Mouse (Mus musculus) testis, adult 2 months (tissue): ENCODE data around the gene Serp2. TPM values are rescaled to one million over a fixed set of nuclear protein-coding genes. Genes with fewer than 3 reads are reported as not detected.

Experiments used
- H3K27ac ChIP-seq: fragments of 200-500 bp; 2 replicates; pipeline ENCODE4 v1.5.1; 2012; ENCODE audit warnings: low read depth, low read length; ENCODE audit not compliant: control insufficient read depth, insufficient read depth
- H3K27me3 ChIP-seq: fragments of 200-500 bp; 2 replicates; pipeline ENCODE4 v1.6.1; 2012; ENCODE audit warnings: mild to moderate bottlenecking, low read length, moderate library complexity; ENCODE audit not compliant: control insufficient read depth, insufficient read depth
- H3K36me3 ChIP-seq: fragments of 200-500 bp; 2 replicates; pipeline ENCODE4 v1.6.1; 2012; ENCODE audit warnings: mild to moderate bottlenecking, low read length; ENCODE audit not compliant: control insufficient read depth, insufficient read depth
- H3K4me1 ChIP-seq: fragments of 200-500 bp; 2 replicates; pipeline ENCODE4 v1.6.1; 2012; ENCODE audit warnings: low read length; ENCODE audit not compliant: control insufficient read depth, insufficient read depth
- H3K4me3 ChIP-seq: fragments of 200-500 bp; 2 replicates; pipeline ENCODE4 v1.5.1; 2012; ENCODE audit warnings: low read depth, mild to moderate bottlenecking, low read length, moderate library complexity, mixed read lengths; ENCODE audit not compliant: control insufficient read depth
- CTCF ChIP-seq: fragments of 200-500 bp; IDR thresholded peaks from 2 replicates; pipeline ENCODE4 v1.5.1; 2012; ENCODE audit warnings: low read depth, mild to moderate bottlenecking, inconsistent platforms, low read length, moderate library complexity; ENCODE audit not compliant: control insufficient read depth, insufficient read depth, insufficient replicate concordance
- POLR2A ChIP-seq: fragments of 200-500 bp; IDR thresholded peaks from 2 replicates; pipeline ENCODE4 v1.6.1; 2012; ENCODE audit warnings: low read depth, mild to moderate bottlenecking, inconsistent platforms, low read length, moderate library complexity; ENCODE audit not compliant: control insufficient read depth
- polyA plus RNA-seq: library from polyadenylated mRNA; depleted of rRNA; stranded (reverse); fragments of >200 nt; gene quantifications from 2 replicates; pipeline ENCODE4 v1.2.3, GENCODE M21; 2012

Serp2 gene
- polyA plus RNA-seq, 1 experiment, result 73.8 TPM

- no peak overlapping the region for H3K27ac ChIP-seq
- H3K27me3 ChIP-seq, result no peaks in the 10 kb centered on the region
- H3K4me1 ChIP-seq, result peaks cover 12% of the 10 kb centered on the region
- no peaks in the 10 kb centered on the region for H3K36me3 ChIP-seq
- TF ChIP-seq POLR2A (no peak), CTCF (no peak)
- H3K4me3 ChIP-seq, result no peak overlapping the region
Observed at GRCm38 (mm10) chr14:76597751-76598150, 41.1 kb upstream of the Serp2 start.

DNA sequence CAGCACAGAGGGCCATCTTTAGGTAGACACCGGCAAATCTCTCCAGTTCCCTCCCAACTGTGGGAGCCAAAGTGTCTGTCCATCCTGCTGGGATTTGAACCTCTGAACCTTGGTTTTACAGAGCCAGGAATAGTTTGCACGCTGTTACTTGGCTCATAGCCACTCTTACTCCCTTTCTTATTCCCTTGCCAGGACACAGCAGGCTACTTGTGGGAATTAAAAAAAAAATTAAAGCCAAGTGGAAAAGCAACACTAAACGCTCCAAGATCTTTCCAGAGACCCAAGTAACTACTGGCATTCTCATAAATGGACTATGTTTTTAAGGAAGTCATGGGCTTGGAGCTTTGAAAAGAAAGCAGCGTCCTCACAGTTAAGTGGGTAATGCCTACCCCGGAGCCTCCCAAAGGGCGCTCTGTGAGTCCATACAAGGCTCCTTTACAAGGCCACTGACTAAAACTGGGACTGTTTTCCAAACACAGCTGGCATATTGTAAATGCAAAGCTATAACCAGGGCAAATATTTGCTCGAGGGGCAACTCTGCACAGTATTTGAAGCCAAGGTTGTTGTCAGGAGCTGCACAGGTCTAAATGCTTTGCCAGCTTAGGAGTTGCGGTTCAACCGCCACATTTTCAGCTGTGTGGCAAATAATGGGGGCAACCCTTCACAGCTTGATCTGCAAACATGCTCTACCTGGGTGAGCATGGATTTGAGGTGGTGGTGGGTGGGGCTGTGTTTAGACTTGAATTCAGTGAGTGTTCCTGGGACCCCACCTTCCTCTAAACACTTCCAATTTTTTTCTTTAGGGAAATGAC, 38.6 kb upstream of the Serp2 start:
- H3K4me3 ChIP-seq, result no peak overlapping the region
- no peaks in the 10 kb centered on the region for H3K36me3 ChIP-seq
- H3K27ac ChIP-seq, result peak overlapping the region; percentile 82
- H3K4me1 ChIP-seq, result peaks cover 15% of the 10 kb centered on the region
- H3K27me3 ChIP-seq, result no peaks in the 10 kb centered on the region
- TF ChIP-seq POLR2A (no peak), CTCF (no peak)

GRCm38 (mm10) chr14:76594351-76594885, 37.7 kb upstream of the Serp2 start:
- H3K4me1 ChIP-seq, result peaks cover 15% of the 10 kb centered on the region
- H3K27me3 ChIP-seq, result no peaks in the 10 kb centered on the region

GRCm38 (mm10) chr14:76593630-76594193, 37.0 kb upstream of the Serp2 start:
- TF ChIP-seq CTCF, result no peak
- TF ChIP-seq POLR2A, result no peak
- no peaks in the 10 kb centered on the region for H3K36me3 ChIP-seq
- peaks cover 12% of the 10 kb centered on the region for H3K4me1 ChIP-seq
- no peaks in the 10 kb centered on the region for H3K27me3 ChIP-seq
- H3K27ac ChIP-seq, result peak overlapping the region; percentile 87
- H3K4me3 ChIP-seq, result no peak overlapping the region

More at GRCm38 (mm10) chr14:76594351-76594885, 37.7 kb upstream of the Serp2 start:
- TF ChIP-seq CTCF, result no peak
- TF ChIP-seq POLR2A, result no peak
- Histone ChIP-seq H3K36me3 (no peaks in the 10 kb centered on the region), H3K4me3 (no peak overlapping the region), H3K27ac (peak overlapping the region; percentile 82)

DNA sequence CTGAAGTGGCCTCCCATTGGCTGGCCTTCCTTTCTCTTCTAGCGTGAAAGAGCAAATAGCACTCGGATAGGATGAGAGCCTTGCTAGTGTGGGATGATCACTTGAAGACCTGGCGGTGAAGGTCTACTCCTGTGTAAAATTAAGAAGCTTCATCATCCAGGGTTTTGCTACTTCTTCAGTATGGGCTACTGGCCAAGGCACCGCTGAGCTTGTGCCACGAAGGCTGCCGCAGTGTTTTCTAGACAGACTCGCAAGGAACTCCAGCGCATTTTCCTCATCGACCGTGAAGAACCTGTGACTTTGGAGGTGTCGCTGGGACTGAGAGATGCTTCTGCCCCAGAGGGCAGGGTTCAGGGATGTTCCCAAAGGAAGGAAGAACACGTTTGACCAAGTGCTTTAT, 36.0 kb upstream of the Serp2 start:
- H3K27me3 ChIP-seq, result no peaks in the 10 kb centered on the region
- no peak overlapping the region for H3K4me3 ChIP-seq
- TF ChIP-seq POLR2A (no peak), CTCF (no peak)
- peak overlapping the region; percentile 87 for H3K27ac ChIP-seq
- no peaks in the 10 kb centered on the region for H3K36me3 ChIP-seq
- H3K4me1 ChIP-seq, result peaks cover 8% of the 10 kb centered on the region

- peak overlapping the region; percentile 87 for H3K27ac ChIP-seq
- no peak overlapping the region for H3K4me3 ChIP-seq
- no peaks in the 10 kb centered on the region for H3K27me3 ChIP-seq
- peaks cover 8% of the 10 kb centered on the region for H3K4me1 ChIP-seq
- no peaks in the 10 kb centered on the region for H3K36me3 ChIP-seq
- no peak for TF ChIP-seq CTCF
- no peak for TF ChIP-seq POLR2A
Observed at GRCm38 (mm10) chr14:76592090-76592489, 35.4 kb upstream of the Serp2 start.

DNA sequence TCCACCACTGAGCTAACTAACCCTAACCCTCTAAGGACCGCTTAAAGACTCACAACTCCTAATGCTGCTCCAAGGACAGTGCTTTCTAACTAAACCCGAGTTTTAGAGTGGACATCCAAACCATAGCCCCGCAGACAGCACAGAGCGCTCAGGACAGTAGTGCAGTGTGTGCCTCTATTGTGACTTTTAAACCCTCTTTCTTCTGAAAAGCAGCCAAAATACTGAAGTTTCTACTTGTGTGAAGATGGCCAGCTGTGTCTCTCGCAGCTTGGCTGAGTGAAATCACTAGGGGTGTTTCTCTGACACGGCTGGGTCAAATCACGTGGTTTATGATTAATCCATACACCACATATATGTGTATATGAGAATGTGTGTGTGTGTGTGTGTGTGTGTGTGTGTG, 33.4 kb upstream of the Serp2 start:
- TF ChIP-seq POLR2A, result no peak
- TF ChIP-seq CTCF, result no peak
- no peaks in the 10 kb centered on the region for H3K36me3 ChIP-seq
- H3K27ac ChIP-seq, result no peak overlapping the region
- H3K4me3 ChIP-seq, result no peak overlapping the region
- no peaks in the 10 kb centered on the region for H3K27me3 ChIP-seq
- H3K4me1 ChIP-seq, result peaks cover 6% of the 10 kb centered on the region
